Mouse (Mus musculus) spleen, postnatal 14 days (tissue): Measurements from ENCODE around the gene Plekhg4.

Source experiments
- DNase-seq, 2 experiments: peaks; one replicate each; pipeline ENCODE4 v3.0.0; 2021 to 2022; ENCODE audit warnings: low spot score in 2 of 2

Gene Plekhg4

DNA sequence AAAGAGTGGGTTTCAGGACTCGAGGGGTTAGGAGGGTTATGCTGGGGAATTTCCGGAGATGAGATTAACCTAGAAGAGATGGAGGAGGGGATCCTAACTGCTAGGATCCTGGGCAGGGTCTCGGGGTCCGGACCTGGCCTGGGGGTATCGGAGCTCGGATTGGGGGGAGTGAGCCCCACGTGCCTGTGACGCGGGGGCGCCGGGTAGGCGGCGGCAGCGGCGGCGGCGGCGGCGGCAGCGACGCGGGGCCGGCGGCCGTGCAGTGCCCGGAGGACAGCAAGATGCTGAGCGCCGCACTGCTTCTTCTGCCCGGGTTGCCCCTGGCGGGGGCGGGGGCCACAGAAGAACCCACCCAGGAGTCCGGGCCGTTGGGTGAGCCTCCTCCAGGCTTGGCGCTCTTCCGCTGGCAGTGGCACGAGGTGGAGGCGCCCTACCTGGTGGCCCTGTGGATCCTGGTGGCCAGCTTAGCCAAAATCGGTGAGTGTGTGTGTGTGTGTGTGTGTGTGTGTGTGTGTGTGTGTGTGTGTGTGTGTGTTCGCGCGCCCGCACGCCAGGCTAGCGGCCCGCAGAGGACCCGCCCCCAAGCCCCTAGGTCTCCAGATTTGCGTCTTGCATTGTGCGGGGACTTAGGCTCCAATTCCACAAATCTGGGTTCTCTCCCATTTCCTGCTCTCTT, 23.8 kb upstream of the Plekhg4 start:
- no peak for DNase-seq

DNA sequence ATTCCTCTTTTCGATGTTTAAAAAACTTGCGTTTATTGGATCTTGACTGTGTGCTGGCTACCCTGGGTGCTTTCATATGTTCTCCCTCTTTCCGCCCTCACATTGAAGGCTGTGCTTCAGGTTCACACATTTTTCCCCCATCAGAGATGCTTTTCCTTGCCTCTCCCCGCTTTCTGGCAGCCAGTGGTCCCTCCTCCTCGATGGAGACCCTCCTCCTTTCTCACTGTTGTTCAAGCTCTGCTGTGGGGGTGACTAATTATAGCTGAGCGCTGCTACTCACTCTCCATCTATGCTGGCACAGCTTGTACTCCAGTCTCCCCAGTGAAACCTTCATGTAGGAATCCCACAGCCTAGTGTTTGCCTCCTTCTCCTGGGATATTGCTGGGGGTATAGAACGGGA, 22.9 kb upstream of the Plekhg4 start:
- no peak for DNase-seq

DNA sequence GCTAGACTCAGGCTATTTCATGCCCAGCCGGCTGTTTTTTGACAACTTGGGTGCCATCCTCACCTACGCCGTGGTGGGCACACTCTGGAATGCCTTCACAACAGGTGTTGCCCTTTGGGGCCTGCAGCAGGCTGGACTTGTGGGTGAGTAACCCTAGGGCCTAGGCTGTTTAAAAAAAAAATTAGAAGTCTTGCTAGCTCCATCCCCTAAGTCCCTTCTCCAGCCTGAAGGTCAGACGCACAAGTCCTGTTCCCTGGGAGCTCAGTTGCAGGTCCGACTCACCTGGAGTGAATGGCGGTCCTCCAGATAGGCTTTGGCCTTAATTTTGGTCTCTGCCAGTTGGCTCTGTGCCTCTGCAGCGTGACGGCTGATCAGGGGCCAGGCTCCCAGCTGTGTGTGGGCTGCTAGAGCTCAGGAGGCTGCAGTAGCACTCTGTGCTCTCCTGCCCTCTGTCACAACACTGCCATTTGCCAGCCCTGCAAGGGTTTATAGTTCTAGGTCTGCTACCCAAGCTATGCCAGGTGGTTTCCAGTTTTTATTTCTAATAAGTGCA, 19.4 kb upstream of the Plekhg4 start:
- no peak for DNase-seq

DNA sequence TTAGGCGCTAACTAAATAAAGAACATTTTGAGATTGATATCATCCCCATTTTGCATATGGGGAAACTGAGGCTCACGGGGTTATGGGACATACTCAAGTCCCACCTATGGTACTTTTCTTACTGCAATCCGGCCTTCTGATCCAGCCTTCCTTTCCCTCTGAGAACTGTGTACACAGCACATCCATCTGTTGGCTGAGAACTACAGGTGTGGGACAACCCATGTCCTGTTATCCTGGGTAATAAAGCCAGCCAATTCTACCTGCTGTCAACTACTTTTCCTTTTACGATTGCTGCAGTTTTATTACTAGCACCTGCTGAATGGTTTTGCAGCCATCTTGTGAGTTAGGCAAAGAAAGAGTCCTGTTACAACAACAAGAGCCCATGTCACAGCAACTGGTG, 18.5 kb upstream of the Plekhg4 start:
- no peak for DNase-seq

DNA sequence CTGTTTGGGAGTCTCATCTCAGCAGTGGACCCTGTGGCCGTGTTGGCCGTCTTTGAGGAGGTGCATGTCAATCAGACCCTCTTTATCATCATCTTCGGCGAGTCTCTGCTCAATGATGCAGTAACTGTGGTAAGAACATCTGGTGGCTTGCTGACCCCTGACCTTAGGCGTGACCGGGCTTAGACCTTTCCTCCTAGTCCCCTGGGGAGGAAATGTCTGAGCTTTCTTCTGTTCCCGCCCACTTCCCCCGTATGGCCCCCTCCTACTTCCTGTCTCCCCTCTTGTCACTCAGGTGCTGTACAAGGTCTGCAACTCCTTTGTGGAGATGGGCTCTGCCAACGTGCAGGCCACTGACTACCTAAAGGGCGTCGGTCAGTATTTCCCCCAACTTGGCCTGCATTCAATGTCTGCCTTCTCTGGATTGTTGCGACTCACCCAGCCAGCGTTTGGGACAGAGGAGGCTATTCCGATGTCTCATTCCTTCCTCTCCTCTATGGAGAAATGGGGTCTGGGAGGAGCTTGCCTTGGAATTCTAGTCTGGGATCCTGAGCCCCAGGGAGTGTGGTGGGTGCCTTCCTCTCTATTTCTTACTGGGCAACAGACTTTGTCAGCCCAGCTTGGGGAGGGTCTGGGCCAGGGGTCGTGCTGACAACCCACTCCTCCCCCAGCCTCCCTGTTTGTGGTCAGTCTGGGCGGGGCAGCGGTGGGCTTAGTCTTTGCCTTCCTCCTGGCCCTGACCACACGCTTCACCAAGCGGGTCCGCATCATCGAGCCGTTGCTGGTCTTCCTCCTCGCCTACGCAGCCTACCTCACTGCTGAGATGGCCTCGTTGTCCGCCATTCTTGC, 17.7 kb upstream of the Plekhg4 start:
- DNase-seq, result no peak

DNA sequence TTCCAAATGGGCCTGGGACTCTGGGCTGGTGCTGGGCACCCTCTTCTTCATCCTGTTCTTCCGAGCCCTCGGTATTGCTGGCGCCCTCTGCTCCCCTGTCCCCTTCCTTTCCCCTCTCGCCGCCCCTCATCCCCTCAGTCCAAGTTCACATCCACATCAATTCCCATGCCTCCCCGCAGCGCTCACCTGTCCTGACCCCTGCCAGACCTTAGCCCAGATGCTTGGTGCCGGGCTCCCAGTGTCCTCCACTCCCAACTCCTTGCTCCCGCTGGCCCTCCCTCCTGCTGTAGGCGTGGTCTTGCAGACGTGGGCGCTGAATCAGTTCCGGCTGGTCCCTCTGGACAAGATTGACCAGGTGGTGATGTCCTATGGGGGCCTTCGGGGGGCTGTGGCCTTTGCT, 16.4 kb upstream of the Plekhg4 start:
- DNase-seq, result no peak

DNA sequence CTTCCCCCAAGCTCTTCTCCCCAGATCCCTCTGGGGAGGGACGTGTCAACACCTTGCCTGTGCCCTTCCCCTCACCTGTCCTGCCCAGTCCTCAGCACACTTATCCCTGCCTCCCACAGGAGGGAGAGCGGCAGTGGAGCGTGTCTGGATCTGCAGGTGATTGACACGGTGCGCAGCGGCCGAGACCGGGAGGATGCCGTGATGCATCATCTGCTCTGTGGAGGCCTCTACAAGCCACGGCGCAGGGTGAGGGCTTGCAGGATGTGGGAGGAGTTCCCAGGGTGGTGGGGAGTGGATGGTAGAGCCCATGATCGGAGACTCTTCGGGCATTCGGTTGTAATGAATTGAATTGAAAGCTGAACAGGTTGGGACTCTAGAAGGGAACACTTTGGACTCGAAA, 13.9 kb upstream of the Plekhg4 start:
- DNase-seq, result no peak

DNA sequence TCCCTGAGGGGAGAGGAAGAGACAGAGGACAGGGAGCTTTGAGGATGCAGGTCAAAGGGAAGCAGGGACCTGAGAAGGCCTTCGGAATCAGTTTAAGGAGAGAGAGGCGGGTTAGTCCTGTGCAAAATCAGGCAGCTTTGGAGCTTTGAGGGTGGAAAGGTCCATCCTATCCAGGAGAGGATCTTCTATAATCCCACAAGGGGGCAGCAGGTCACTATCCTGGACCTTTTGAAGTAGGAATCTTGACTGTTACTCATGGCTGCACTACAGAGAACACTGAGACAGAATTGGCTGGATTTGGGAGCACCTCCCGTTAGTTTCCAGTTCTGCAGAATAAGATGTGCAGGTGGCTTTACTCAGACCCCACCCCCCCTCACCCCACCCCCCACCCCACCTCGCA, 13.4 kb upstream of the Plekhg4 start:
- DNase-seq, result no peak

DNA sequence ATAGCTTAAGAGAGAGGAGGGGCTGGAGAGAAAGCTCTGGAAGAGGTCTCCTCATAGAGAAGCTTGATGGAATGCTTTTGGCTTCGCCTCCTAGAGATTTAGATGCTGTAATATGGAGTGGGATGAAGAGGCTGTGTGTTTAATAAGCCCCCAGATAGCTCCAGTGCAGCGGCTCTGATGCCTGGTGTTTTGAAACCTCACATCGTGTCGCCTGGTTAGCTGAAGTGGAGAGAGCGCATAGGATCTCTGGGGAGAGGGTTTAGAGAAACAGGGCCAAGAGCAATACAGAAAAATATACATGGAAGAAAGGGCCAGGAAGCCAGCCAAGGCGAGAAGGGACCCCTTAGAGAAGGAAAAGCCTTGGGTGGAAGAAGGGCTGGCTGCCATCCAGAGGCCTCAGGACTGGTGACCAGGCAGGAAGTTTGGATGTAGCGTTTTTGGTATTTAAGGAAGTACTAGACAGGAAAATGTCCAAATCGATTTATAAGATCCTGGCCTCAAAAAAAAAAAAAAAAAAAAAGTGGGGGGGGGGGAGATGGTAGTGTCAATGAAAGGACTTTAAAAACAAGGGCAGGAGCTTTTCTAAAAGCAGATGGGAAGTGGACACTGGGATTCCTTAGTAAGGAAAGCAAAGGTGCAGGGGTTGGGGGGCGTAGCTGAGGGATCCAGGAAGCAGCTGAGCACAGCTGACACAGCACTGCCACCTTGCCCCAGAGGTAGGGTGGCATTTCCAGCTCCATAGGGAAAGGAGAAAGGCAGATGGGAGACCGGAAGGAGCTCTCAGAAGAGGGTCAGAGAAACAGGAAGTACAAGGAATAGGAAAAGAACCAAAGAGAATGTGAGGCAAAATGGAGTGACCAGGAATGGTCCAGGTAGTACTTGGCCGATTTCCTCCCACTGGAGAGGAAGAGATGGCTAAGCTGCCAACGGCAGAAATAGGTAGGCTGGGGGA, 11.0 kb upstream of the Plekhg4 start:
- DNase-seq, result no peak

DNA sequence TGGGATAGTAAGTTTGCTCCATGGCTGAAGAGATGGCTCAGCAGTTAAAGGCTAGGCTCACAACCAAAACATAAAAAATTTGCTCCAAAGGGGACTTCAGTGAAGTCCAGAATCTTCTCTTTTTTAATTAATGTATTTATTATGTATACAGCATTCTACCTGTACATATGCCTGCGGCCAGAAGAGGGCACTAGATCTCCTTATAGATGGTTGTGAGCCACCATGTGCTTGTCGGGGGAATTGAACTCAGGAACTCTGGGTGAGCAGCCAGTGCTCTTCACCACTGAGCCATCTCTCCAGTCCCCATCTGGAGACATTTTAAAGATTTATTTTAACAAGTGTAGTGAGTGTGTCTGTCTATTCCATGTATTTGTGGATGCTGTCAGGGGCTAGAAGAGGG, 6.0 kb upstream of the Plekhg4 start:
- DNase-seq, result no peak

DNA sequence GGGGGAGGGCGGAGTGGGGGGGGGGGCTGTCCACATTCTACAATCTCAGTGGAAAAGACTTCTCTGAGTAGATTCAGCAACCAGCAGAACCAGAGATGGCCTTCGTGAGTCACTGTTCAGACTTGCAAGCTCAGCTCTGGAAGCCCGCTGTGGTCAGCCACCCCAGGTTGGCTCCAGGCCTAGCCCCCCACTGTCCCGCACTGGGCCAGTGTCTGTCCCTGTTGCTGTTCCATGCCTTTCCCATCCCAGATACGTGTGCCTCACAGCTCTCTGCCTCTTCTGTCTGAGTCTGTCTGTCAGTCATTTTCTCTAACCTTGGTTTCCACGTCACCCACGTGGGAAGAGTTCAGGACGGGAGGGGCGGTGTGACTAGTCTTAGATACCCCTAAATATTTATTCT, 601 bp upstream of the Plekhg4 start:
- DNase-seq, result no peak

DNA sequence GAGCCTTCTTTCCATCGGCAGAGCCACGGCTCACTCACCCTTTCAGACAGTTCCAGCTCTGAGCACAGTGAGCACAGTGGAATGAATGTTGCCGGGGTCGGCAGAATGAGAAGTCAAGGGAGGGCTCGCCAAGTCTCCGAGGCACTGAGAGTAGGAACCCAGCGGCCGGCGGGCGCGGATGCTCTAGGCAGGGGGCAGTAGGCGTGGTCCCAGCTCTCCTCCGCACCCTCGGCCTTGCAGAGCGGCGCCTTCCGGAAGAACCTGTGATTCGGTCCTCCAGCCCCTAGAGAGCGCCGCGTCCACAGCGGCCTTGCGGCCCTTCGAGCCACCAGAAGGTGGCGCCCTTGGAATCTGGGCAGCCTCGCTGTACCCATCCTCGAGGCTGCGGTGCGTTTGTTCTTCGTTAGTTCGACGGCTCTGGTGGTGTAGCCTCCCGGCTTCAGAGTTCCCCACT, 1.5 kb downstream of the Plekhg4 start:
- DNase-seq, result no peak

DNA sequence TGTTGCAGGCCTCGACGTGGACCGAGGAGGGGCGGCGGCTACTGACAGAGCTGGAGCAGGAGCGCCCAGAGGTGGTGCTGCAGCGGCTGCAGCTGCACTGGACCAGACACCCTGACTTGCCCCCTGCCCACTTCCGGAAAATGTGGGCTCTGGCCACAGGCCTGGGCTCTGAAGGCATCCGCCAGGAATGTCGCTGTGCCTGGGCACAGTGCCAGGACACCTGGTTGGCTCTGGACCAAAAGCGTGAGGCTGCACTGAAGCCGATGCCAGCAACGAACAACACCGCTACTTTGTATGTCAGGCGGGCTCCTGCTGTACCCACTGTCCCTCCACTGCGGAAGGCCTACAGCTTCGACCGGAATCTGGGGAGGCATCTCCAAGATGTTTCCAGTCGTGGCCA, 5.6 kb downstream of the Plekhg4 start:
- no peak for DNase-seq

DNA sequence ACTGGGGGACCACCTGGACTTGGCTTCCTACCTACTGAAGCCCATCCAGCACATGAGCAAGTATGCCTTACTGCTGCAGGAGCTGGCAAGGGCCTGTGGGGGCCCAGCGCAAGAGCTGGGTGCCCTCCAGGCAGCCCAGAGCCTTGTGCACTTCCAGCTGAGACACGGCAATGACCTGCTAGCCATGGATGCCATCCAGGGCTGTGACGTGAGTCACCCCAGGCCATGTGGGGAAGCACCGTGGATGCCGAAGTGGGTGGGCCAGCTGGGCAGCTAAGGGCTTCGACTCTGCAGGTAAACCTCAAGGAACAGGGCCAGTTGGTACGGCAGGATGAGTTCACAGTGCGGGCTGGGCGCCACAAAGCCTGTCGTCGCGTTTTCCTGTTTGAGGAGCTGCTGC, 7.2 kb downstream of the Plekhg4 start:
- no peak for DNase-seq

DNA sequence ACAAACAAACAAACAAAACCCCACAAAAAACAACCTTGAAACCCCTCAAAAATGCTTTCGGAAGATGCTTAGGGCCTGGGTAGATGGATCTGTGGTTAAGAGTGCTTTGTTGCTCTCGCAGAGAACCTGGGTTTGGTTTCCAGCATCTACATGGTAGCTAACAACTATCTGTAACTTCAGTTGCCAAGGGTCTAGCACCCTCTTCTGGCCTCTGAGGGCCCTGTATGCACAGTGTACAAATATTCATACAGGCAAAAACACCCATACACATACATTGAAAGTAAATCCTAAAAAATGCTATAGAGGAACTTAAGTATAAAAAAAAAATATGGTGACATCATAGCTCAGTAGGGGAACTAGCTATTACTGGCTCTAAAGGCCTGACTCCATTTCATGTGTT, 11.0 kb downstream of the Plekhg4 start:
- DNase-seq, result no peak

DNA sequence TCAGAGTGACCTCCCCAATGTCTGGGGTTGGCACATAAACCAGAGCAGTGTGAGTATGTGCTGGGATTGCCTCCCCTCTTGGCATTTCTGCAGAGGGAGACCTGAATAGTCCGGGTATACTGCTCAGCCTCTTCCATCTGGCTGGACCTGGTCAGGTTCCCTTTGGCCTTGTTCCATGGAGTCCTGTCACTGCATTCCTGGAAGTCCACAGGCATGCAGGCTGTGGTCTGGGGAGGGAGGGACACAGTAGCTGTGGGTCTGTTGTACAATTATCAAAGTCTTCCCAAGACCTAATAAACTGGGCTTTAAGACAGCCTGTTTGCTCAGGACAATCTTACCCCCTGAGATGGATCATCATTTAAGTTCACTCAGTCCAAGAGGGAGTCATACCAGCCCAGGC, 14.1 kb downstream of the Plekhg4 start:
- DNase-seq, result no peak

DNA sequence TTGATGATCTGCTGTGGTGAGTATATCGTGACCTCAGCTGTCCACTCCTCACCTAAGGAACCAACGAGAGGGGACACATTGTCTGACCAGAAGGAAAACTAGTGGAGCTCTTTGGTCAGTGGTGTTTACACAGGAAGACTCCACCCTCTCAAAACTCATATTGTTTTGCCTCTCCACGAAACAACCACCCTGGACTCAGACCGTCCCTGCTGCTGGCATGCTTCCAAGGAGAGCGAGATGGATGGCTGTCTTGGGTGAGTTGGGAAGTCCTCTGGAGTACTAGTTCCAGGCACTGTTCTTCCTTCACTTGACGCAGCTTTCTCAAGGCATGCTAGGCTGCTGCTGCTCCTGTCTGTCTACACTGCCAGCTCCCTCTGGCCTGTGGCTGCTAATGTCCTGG, 16.0 kb downstream of the Plekhg4 start:
- no peak for DNase-seq

DNA sequence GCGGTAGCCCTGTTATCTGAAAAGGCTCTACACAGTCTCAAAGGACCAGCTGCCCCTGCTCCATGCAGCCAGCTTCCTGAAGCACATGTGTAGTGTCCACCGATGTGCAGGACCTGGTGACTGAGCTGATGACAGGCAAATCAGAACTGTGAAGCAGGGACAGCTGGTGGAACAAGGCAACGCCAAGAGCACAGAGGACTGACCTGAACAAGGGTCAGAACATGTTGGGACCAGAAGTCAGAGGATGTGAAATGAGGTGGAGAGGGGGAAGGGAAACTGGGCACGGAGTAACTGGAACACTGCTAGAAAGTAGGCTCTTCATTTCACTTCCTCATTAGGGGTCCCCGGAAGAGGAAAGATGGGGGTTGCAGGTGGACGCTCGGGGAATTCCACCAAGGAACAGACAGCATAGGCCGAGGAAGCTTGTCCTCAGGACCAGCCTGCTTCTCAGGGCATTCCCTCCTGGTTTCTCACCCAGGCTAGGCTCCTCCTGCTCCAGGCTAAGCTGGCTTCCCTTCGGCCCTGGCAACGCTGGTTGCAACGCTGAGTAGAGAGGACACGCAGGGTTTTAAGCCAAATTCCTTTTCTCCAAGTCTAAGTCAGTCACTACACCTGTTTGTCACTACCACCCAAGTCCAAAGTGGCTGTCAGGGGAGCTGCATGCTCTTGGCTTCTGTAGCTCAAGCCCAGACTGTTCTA, 20.2 kb downstream of the Plekhg4 start:
- no peak for DNase-seq

DNA sequence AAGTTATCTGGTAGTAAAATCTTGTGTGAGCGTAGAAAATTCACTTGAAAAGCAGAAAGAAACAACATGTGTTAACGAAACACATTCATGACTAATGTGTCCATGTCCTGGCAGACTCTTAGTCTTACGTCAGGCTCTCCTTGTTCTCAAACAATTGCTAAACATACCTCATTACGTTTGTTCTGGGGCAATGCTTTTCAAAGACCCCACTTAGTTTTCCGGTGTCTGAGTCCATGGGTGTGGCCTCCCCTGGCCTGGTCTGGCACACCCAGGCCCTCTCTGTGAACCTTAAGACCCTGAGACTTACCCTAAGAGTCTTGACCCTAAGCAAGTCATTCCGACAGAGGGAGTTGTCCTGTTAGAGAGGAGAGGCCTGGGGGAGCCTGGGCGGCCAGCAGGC, 20.8 kb downstream of the Plekhg4 start:
- no peak for DNase-seq

DNA sequence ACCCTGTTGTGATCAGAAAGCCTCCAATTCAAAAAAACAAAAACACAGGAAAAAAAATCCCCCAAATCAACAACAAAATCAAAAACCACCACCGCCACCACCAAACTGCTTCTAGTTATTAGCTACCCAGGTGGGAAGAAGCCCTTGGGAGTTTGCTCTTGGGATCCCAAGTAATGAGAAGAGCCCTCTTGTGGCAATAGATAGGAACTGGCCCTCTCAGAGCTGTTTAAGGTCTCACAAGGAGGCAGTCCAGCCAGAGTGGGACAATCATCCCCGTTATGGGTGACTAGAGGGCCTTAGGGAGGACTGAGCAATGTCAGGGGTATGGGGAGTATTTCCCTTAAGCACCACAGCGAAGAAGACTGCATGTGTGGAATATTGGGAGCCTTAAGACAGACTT, 24.7 kb downstream of the Plekhg4 start:
- peak in 1 of 2 experiments; percentile 19 for DNase-seq

DNA sequence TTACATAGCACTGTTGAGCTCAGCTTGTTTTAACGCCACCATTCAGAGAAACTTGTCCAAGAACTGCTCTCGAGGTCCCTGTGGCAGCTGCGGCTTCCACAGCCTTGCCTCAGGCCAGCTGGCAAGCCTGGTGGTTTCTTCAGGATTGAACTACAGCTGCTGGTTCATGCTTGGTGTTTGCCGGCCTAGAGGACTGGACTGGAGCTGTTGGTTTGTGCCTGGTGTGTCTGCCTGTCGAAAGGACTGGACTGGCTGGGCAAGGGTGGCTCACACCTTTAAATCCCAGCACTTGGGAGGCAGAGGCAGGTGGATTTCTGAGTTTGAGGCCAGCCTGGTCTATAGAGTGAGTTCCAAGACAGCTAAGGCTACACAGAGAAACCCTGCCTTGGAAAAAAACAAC, 26.9 kb downstream of the Plekhg4 start:
- DNase-seq, result no peak
